Mouse (Mus musculus) olfactory bulb, adult 2 months (tissue): ENCODE measurements around the gene Rad51b.

Experiments
- CTCF ChIP-seq: fragments of 200-500 bp; IDR thresholded peaks from 2 replicates; pipeline ENCODE4 v1.5.1; 2012; ENCODE audit warnings: low read depth, mild to moderate bottlenecking, low read length, moderate library complexity; ENCODE audit not compliant: insufficient read depth
- POLR2A ChIP-seq: fragments of 200-500 bp; IDR thresholded peaks from 2 replicates; pipeline ENCODE4 v1.6.1; 2012; ENCODE audit warnings: mild to moderate bottlenecking, low read depth, low read length, moderate library complexity; ENCODE audit not compliant: insufficient read depth

- TF ChIP-seq POLR2A (no peak), CTCF (no peak)
Observed at GRCm38 (mm10) chr12:79675440-79676176, 378.5 kb downstream of the Rad51b start.
